Comparison of ENCODE assay signal across 9 mouse cellular contexts in genomic region chr13:117028221-117028620, GRCm38 (mm10).
"Had no signal": no experiment of that assay in that cellular context is flagged by ENCODE, and none has a peak within 500 bp of the region (broad histone marks: within the 10 kb centered on the region; RNA-seq: fewer than 3 reads in every experiment).

No protein-coding gene starts in this region.

- DNase-seq: kidney, adult 18-20 months; kidney, postnatal 10 days; liver; liver, embryonic 13.5 days; liver, postnatal 0 days; lung, postnatal 36 days; thymus, postnatal 14 days had no signal

- ATAC-seq: intestine, embryonic 15.5 days; liver, postnatal 0 days; midbrain, embryonic 16.5 days had no signal
